Mouse (Mus musculus) lung, embryonic 16.5 days (tissue): ENCODE measurements around the gene Il6ra. TPM values are rescaled to one million over a fixed set of nuclear protein-coding genes. Genes with fewer than 3 reads are reported as not detected.

Experiments used
- ATAC-seq: fragments of 200-750 bp; cut with Nextera tagmentation; 2 replicates; pipeline ENCODE4 v1.8.0; 2017; ENCODE audit warnings: low read depth, mild to moderate bottlenecking, moderate library complexity
- H3K27ac ChIP-seq: fragments of 300-500 bp; sonication (generic); 2 replicates; pipeline ENCODE4 v1.5.1; 2014; ENCODE audit warnings: mild to moderate bottlenecking, control low read depth, low read length
- H3K27me3 ChIP-seq: fragments of 300-500 bp; sonication (generic); 2 replicates; pipeline ENCODE4 v1.6.1; 2014; ENCODE audit warnings: low read depth, low read length, mixed read lengths; ENCODE audit not compliant: control insufficient read depth, insufficient read depth
- H3K36me3 ChIP-seq: fragments of 300-500 bp; sonication (generic); 2 replicates; pipeline ENCODE4 v1.6.1; 2014; ENCODE audit warnings: low read length; ENCODE audit not compliant: control insufficient read depth, insufficient read depth
- H3K4me1 ChIP-seq: fragments of 300-500 bp; sonication (generic); replicated peaks from 2 replicates; pipeline ENCODE4 v1.6.1; 2014; ENCODE audit warnings: low read length, mixed read lengths; ENCODE audit not compliant: control insufficient read depth, insufficient read depth
- H3K4me2 ChIP-seq: fragments of 300-500 bp; sonication (generic); 2 replicates; pipeline ENCODE4 v1.6.1; 2014; ENCODE audit warnings: low read depth, low read length, control low read depth
- H3K4me3 ChIP-seq: fragments of 300-500 bp; sonication (generic); 2 replicates; pipeline ENCODE4 v1.5.1; 2014; ENCODE audit warnings: mild to moderate bottlenecking, low read length, control low read depth
- H3K9ac ChIP-seq: fragments of 300-500 bp; sonication (generic); 2 replicates; pipeline ENCODE4 v1.6.1; 2014; ENCODE audit warnings: low read length, control low read depth
- H3K9me3 ChIP-seq: fragments of 300-500 bp; sonication (generic); 2 replicates; pipeline ENCODE4 v1.6.1; 2016; ENCODE audit warnings: low read length; ENCODE audit not compliant: control insufficient read depth
- WGBS: fragments of 180-500 bp; shearing (Covaris S2); extraction: QIAGEN DNeasy Blood & Tissue Kit; methylation state at CpG from one replicate; pipeline ENCODE4 v1.1.7; 2014; 5-methylcytosine and 5-hydroxymethylcytosine counted together
- polyA plus RNA-seq: library from polyadenylated mRNA; unstranded; fragments of >200 nt; fragmentation: Nextera tagmentation; extraction: Ambion mirVana; gene quantifications from 2 replicates; pipeline ENCODE4 v1.2.1, GENCODE M21; 2015

Il6ra gene
- polyA plus RNA-seq, 1 experiment from 2014 or later = 5.2 TPM

DNA sequence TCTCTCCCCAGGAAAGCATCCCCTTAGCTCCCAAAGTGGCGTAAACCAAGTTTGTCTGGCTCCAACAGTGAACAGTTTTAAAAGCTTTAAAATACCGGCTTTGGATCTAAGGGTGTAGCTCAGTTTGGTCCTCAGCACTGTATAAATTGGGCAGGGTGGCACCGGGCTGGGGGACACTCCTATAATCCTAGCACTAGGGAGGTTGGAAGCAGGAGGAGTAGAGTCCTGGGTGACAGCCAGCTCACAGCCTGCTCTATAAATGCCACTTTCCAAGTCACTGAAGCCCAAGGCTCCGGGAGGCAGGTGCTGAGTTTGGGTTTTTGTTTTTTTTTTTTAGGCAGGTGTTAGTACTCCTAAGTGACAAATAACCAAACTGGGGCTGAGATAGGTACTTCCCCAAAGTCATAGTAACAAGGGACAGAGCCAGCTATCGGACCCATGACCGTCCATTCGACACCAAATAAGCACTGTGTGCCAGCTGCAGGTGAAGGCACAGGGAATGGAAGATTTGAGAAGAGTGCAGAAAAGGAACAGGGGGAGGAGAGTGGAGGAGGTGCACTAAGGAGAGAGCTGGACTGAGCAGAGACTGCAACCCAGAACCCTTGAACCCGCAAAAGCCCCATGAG is 30.3 kb downstream of the Il6ra start:
- H3K4me2 ChIP-seq = no peak overlapping the region
- H3K9me3 ChIP-seq = no peaks in the 10 kb centered on the region
- ATAC-seq = no peak
- H3K4me1 ChIP-seq = no peaks in the 10 kb centered on the region; the same call in 1 of the 2 replicates
- H3K4me3 ChIP-seq = no peak overlapping the region
- H3K27me3 ChIP-seq = no peaks in the 10 kb centered on the region
- 77% methylated on average over 8 of the region's 8 CpGs for WGBS
- H3K9ac ChIP-seq = no peak overlapping the region
- no peak overlapping the region for H3K27ac ChIP-seq
- H3K36me3 ChIP-seq = no peaks in the 10 kb centered on the region

DNA sequence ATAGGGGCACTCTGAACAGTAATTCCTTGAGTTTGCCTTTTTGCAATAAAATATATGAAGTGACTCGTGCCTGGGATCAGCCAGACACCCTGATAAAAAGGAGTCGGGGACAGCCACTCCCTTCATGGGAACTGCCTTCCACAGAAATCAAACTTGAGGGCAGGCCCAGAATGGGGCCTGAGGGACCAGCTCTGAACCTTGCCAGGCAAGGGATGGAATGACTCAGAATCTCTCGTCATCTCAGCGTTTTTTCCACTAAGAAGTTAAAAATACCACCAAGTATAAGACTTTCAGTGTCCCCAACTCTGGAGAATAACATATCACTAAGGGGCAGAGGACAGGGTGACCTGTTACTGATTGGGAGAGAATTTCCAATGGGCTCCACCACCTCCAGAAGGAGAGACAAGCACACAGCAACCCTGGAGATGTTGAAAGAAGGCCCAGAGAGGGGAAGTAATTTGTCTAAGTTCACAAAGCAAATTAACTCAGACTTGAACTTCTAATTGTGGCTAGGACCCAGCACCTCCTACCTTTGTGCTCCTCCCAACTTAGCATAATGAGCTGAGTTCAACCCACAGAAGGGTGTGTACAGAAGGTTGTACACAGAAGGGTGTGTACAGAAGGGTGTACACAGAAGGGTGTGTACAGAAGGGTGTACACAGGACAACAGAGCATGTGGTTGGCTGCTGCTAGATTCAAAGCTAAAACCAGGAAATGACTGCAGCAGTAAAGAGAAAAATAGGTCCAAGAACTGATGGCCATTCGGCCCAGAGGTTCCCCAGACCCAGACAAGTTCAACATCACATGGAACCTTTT is 32.8 kb downstream of the Il6ra start:
- ATAC-seq = no peak
- Histone ChIP-seq H3K9me3 (no peaks in the 10 kb centered on the region), H3K4me3 (no peak overlapping the region), H3K27me3 (no peaks in the 10 kb centered on the region), H3K4me1 (no peaks in the 10 kb centered on the region; the same call in 1 of the 2 replicates), H3K4me2 (no peak overlapping the region), H3K27ac (no peak overlapping the region), H3K36me3 (no peaks in the 10 kb centered on the region), H3K9ac (no peak overlapping the region)
- WGBS = 65% methylated on average over 5 of the region's 5 CpGs

DNA sequence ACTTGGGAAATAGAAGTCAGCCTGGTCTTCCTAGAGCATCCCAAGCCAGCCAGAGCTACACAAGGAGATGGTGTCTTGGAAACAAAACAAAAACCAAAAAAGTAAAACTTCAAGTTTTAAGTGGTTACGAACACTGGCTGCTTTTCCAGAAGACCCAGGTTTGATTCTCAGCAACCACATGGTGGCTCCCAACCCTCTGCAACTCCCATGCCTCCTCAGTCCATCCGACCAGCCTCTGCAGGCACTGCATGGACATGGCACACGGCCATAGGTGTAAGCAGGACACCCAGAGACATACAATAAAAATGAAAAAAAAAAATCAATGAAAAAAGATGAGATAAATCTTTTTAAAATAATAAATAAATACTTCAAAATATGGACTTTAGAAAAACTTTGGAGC is 33.7 kb downstream of the Il6ra start:
- Histone ChIP-seq H3K4me3 (no peak overlapping the region), H3K9ac (no peak overlapping the region), H3K27ac (no peak overlapping the region), H3K9me3 (no peaks in the 10 kb centered on the region), H3K27me3 (no peaks in the 10 kb centered on the region), H3K36me3 (no peaks in the 10 kb centered on the region), H3K4me1 (no peaks in the 10 kb centered on the region; the same call in 1 of the 2 replicates), H3K4me2 (no peak overlapping the region)
- no peak for ATAC-seq
- WGBS = 54% methylated on average over 3 of the region's 3 CpGs

DNA sequence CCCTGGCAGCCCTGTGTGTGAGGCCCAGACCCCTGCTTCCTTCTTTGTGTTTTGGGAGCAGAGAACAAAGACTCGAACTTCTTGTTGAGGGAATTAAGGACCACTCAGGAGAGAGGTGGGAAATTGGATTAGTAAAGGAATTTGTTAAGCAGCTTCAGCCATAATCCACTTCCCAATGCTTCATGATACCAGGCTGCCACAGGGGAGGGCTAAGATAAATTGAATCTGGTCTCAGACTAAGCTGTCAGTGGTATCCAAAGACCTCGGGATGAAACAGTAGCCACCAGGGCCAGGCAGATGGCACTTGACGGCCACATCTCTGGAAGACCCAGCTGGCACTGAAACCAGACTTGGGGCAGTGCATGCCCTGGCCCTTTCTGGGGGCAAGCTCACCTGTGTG is 34.5 kb downstream of the Il6ra start:
- no peak overlapping the region for H3K9ac ChIP-seq
- WGBS = 38% methylated on average over 3 of the region's 3 CpGs

DNA sequence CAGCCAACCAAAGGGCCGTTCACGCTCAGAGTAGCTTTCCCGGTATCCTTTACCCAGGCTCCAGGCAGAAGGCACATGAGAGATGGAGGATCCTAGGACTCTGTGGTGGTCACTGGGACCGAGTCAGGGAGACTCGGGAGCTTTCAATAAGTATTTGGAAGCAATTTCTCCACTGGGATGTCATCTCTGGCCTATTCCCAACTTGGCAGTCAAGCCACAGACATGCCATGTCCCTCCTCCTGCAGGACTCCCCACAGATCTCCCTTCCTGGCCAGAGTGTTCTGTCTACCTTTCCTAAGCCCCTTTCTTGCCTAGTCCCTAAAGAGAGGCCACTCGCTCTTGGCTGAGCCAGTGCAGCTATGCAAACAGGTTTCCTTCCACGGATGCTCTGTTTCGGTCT is 35.9 kb downstream of the Il6ra start:
- Histone ChIP-seq H3K4me3 (no peak overlapping the region), H3K27ac (no peak overlapping the region), H3K9me3 (peaks cover 5% of the 10 kb centered on the region; the same call in 1 of the 2 replicates), H3K27me3 (no peaks in the 10 kb centered on the region), H3K36me3 (no peaks in the 10 kb centered on the region), H3K4me2 (no peak overlapping the region), H3K9ac (no peak overlapping the region), H3K4me1 (peaks cover 7% of the 10 kb centered on the region)
- no peak for ATAC-seq
- 70% methylated on average over 8 of the region's 8 CpGs for WGBS

More for the DNA sequence above, 34.5 kb downstream of the Il6ra start:
- no peak for ATAC-seq
- Histone ChIP-seq H3K4me3 (no peak overlapping the region), H3K9me3 (no peaks in the 10 kb centered on the region), H3K4me2 (no peak overlapping the region), H3K36me3 (no peaks in the 10 kb centered on the region), H3K27me3 (no peaks in the 10 kb centered on the region), H3K27ac (no peak overlapping the region), H3K4me1 (no peaks in the 10 kb centered on the region; the same call in 1 of the 2 replicates)

DNA sequence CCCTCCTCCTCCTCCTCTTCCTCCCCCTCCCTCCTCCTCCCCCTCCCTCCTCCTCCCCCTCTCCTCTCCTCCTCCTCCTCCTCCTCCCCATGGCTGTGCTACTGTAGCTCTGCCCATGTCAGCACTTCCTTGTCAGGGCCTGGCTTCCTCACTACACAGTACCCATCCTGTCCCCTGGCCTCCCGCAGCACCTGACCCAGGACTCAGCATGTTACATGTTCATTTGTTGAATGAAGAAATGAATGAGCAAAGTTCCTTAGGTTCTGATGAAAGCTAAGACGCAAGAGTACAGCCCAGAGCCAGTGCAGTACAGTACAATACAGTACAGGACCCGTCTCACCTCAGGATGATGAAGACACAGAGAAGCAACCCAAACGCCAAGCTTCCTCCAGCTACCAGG is 36.5 kb downstream of the Il6ra start:
- Histone ChIP-seq H3K36me3 (no peaks in the 10 kb centered on the region), H3K9ac (no peak overlapping the region), H3K9me3 (peaks cover 5% of the 10 kb centered on the region; the same call in 1 of the 2 replicates), H3K4me2 (no peak overlapping the region), H3K27me3 (no peaks in the 10 kb centered on the region), H3K4me1 (peaks cover 8% of the 10 kb centered on the region), H3K27ac (no peak overlapping the region), H3K4me3 (no peak overlapping the region)
- ATAC-seq = no peak
- WGBS = 62% methylated on average over 4 of the region's 4 CpGs

DNA sequence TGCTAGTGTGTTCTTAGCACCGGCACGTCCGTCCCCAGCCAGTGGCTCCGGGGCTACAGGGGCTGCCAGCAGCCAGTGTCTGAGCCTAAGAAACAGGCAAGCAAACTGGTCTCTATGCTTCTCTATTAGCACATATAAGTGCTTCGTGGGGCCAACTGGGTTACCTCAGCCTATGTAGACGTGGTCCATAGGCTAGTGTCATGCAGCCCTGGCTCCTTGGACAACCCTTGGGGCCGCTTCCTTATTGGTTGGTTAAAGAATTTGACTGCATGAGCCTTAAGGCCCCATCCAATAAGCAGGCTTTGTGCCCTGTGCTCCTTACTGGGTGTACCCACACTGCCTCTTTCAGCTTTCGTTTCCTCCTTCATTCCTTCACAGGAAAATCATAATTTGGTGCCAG is 37.2 kb downstream of the Il6ra start:
- Histone ChIP-seq H3K9ac (no peak overlapping the region), H3K27me3 (no peaks in the 10 kb centered on the region), H3K9me3 (peaks cover 5% of the 10 kb centered on the region; the same call in 1 of the 2 replicates), H3K4me1 (peaks cover 14% of the 10 kb centered on the region), H3K4me3 (no peak overlapping the region), H3K36me3 (no peaks in the 10 kb centered on the region), H3K4me2 (no peak overlapping the region), H3K27ac (no peak overlapping the region)
- no peak for ATAC-seq
- WGBS = 79% methylated on average over 8 of the region's 8 CpGs

DNA sequence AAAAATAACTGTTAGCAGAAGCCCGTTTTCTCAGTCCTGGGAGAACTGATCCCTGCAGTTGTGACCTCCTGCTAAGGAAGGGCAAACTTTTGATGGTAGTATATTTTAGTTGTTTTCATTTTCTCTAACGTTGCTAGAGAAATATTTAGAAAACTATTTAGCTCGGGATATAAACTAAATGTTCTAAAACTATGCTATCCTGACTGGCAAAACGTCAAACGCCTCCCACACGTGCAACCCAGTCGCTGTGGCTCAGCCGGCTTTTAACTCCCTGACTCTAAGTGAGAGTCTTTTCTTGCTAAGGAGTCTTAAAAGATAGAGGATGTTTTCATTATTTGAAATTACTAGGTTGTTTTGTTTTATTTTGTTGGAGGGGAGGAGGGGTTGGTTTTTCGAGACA is 38.0 kb downstream of the Il6ra start:
- no peak for ATAC-seq
- H3K36me3 ChIP-seq = no peaks in the 10 kb centered on the region
- H3K27ac ChIP-seq = peak overlapping the region; percentile 57; the same call in 1 of the 2 replicates
- peaks cover 21% of the 10 kb centered on the region for H3K4me1 ChIP-seq
- peaks cover 5% of the 10 kb centered on the region; the same call in 1 of the 2 replicates for H3K9me3 ChIP-seq
- H3K4me3 ChIP-seq = no peak overlapping the region
- no peak overlapping the region for H3K9ac ChIP-seq
- WGBS = 56% methylated on average over 9 of the region's 9 CpGs
- H3K27me3 ChIP-seq = no peaks in the 10 kb centered on the region
- no peak overlapping the region for H3K4me2 ChIP-seq

DNA sequence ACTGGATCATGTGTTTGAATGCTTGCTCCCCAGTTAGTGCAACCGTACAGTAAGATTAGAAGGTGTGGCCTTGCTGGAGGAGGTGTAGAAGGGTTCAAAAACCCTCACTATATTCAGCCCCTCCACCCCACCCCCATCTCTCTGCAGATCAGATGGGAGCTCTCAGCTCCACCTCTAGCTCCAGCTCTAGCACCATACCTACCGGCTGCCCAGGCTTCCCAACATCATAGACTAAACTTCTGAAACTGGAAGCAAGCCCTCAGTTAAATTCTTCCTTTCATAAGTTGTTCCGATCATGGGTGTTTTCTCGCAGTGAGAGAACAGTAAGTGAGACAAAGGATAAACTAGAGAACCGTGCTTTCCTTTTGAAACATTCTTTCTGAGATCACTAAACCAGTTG is 38.9 kb downstream of the Il6ra start:
- Histone ChIP-seq H3K4me1 (peaks cover 21% of the 10 kb centered on the region), H3K36me3 (no peaks in the 10 kb centered on the region), H3K27ac (no peak overlapping the region), H3K9ac (no peak overlapping the region), H3K9me3 (peaks cover 5% of the 10 kb centered on the region; the same call in 1 of the 2 replicates), H3K4me2 (no peak overlapping the region), H3K4me3 (no peak overlapping the region), H3K27me3 (no peaks in the 10 kb centered on the region)
- WGBS = 80% methylated on average over 5 of the region's 5 CpGs
- ATAC-seq = no peak
